Mouse (Mus musculus) heart, embryonic 12.5 days (tissue): Measurements from ENCODE around the gene U2surp. TPM values are rescaled to one million over a fixed set of nuclear protein-coding genes. Genes with fewer than 3 reads are reported as not detected.
"Not testable (repeated sequence)": the region's sequence is repeated elsewhere in the genome, so short reads cannot be mapped to it uniquely, and the experiment has no call there.

Experiments used
- ATAC-seq: fragments of 200-750 bp; cut with Nextera tagmentation; 2 replicates; pipeline ENCODE4 v1.8.0; 2017; ENCODE audit warnings: moderate TSS enrichment, moderate library complexity; ENCODE audit not compliant: insufficient number of reproducible peaks, low FRiP score
- H3K27ac ChIP-seq: fragments of 300-500 bp; sonication (generic); 2 replicates; pipeline ENCODE4 v1.5.1; 2016; ENCODE audit warnings: mild to moderate bottlenecking, moderate library complexity; ENCODE audit not compliant: poor library complexity, severe bottlenecking
- H3K27me3 ChIP-seq: fragments of 300-500 bp; sonication (generic); replicated peaks from 2 replicates; pipeline ENCODE4 v1.6.1; 2016; ENCODE audit warnings: mild to moderate bottlenecking, moderate library complexity
- H3K36me3 ChIP-seq: fragments of 300-500 bp; sonication (generic); 2 replicates; pipeline ENCODE4 v1.6.1; 2016; ENCODE audit warnings: mild to moderate bottlenecking, moderate library complexity
- H3K4me1 ChIP-seq: fragments of 300-500 bp; sonication (generic); replicated peaks from 2 replicates; pipeline ENCODE4 v1.6.1; 2016; ENCODE audit warnings: mild to moderate bottlenecking
- H3K4me2 ChIP-seq: fragments of 300-500 bp; sonication (generic); 2 replicates; pipeline ENCODE4 v1.6.1; 2016; ENCODE audit warnings: mild to moderate bottlenecking, moderate library complexity
- H3K4me3 ChIP-seq: fragments of 300-500 bp; sonication (generic); 2 replicates; pipeline ENCODE4 v1.5.1; 2016; ENCODE audit warnings: mild to moderate bottlenecking
- H3K9ac ChIP-seq: fragments of 300-500 bp; sonication (generic); 2 replicates; pipeline ENCODE4 v1.6.1; 2016; ENCODE audit warnings: mild to moderate bottlenecking, moderate library complexity
- H3K9me3 ChIP-seq: fragments of 300-500 bp; sonication (generic); replicated peaks from 2 replicates; pipeline ENCODE4 v1.6.1; 2016; ENCODE audit warnings: mild to moderate bottlenecking, moderate library complexity
- WGBS: fragments of 180-500 bp; shearing (Covaris S2); methylation state at CpG from one replicate; pipeline ENCODE4 v1.1.7; 2016; 5-methylcytosine and 5-hydroxymethylcytosine counted together
- polyA plus RNA-seq: library from polyadenylated mRNA; unstranded; fragments of >200 nt; fragmentation: Nextera tagmentation; extraction: Ambion mirVana; gene quantifications from 2 replicates; pipeline ENCODE4 v1.2.1, GENCODE M21; 2016

U2surp gene
- polyA plus RNA-seq, 1 experiment from 2014 or later: 101 TPM

DNA sequence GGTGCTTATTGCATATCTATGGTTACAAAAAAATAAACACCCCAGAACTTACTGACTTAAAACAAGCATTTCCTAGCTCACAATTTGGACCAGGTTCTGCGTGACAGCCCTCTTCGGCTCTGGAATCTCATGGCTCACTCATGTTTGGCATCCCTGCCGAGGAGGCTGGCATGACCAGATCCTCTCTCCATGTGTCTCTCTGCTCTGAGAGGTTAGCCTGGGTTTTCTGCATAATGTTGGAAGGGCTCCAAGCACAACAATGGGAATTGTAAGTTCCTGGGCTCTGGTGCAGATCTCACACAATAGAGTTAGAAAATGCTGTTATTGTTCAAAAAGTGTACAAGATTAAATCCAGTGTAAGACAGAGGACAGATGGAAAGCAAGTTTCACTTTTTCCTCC is 19.3 kb upstream of the U2surp start:
- Histone ChIP-seq H3K27ac (no peak overlapping the region), H3K4me2 (no peak overlapping the region), H3K27me3 (no peaks in the 10 kb centered on the region), H3K9me3 (no peaks in the 10 kb centered on the region), H3K9ac (no peak overlapping the region), H3K4me3 (no peak overlapping the region), H3K4me1 (peaks cover 6% of the 10 kb centered on the region; the same call in 1 of the 2 replicates), H3K36me3 (no peaks in the 10 kb centered on the region)
- no peak for ATAC-seq
- WGBS: 56% methylated on average over 3 of the region's 3 CpGs

DNA sequence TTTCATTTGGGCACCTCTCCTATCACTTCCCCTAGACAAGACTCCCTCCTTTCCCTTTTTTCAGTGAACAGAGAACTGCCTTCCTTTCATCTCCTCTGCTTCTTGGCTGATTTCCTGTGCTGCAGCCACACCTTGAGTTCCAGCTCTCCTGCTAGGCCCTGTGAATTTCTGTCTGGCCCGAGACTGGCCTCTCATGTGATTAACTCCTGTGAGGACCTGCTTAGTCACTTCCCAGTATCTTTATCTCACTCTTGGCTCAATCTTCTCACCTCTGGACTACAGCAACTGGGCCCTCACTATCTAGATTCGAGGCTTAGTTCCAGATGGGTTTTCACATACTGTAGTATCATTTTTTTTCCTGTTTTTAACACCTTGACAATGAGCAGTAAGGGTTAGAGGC is 15.9 kb upstream of the U2surp start:
- Histone ChIP-seq H3K27me3 (no peaks in the 10 kb centered on the region), H3K27ac (no peak overlapping the region), H3K9me3 (no peaks in the 10 kb centered on the region), H3K4me2 (no peak overlapping the region), H3K4me1 (peaks cover 6% of the 10 kb centered on the region; the same call in 1 of the 2 replicates), H3K4me3 (no peak overlapping the region), H3K36me3 (no peaks in the 10 kb centered on the region), H3K9ac (no peak overlapping the region)
- ATAC-seq: no peak
- 13% methylated on average over 2 of the region's 2 CpGs for WGBS

DNA sequence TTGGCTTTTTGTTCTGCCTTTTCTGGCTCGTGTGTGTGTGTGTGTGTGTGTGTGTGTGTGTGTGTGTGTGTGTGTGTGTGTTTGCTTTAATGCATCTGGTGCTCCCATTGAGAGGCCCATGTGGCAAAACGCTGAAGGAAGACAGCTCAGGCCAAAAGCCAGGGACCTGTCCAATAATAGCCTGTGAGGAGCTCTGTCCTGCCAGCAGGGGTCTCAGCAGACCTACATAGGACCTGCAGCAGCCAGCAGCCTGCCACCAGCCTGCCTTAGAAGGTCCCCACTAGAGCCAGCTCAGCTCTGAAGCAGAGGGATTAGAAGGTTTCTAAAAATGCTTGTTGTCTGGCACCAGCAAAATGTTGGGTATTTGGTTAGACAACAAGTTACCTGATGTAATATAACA is 14.2 kb upstream of the U2surp start:
- Histone ChIP-seq H3K9ac (no peak overlapping the region), H3K4me2 (no peak overlapping the region), H3K36me3 (no peaks in the 10 kb centered on the region), H3K9me3 (no peaks in the 10 kb centered on the region), H3K4me1 (peaks cover 6% of the 10 kb centered on the region; the same call in 1 of the 2 replicates), H3K4me3 (no peak overlapping the region), H3K27me3 (no peaks in the 10 kb centered on the region), H3K27ac (no peak overlapping the region)
- 19% methylated on average over 2 of the region's 2 CpGs for WGBS
- no peak for ATAC-seq

DNA sequence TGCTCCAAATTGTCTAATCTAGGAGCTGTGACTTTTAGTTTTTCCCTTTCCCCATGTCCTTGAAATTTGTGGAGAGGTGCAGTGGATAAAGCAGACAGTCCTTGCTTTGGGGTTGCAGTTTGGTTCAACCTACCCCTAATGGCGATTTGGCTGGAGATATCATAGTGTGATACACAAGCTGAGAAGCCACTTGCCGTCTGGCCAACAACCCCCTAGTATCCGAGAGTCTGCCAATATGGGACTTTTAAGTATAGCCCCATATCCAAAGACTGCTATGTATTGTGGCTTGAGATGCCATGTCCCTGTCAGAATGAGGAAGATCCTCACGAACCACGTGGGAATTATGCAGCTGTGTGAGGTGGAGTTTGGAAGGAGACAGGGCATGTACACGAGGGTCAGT is 13.6 kb upstream of the U2surp start:
- Histone ChIP-seq H3K4me2 (no peak overlapping the region), H3K27ac (no peak overlapping the region), H3K36me3 (no peaks in the 10 kb centered on the region), H3K4me3 (no peak overlapping the region), H3K9me3 (no peaks in the 10 kb centered on the region), H3K27me3 (no peaks in the 10 kb centered on the region), H3K4me1 (peaks cover 6% of the 10 kb centered on the region; the same call in 1 of the 2 replicates), H3K9ac (no peak overlapping the region)
- WGBS: 75% methylated on average over 6 of the region's 6 CpGs
- ATAC-seq: no peak

DNA sequence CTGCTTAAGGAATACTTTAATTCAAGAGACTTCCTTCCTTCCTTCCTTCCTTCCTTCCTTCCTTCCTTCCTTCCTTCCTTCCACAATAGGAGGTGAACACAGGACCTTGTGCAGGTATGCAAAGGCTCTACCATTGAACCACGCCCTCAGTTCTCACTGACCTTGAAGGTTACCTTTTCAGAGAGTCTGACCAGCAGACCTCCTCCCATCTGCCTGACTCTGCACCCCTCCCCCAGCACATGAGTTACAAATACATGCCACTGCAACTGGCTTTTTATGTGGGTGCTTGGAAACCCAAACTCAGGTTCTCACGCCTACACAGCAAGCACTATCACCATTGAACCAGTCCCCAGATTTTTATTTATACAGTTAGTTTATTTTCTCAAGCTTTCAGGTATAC is 10.8 kb upstream of the U2surp start:
- 76% methylated on average over 2 of the region's 2 CpGs for WGBS
- no peak for ATAC-seq
- Histone ChIP-seq H3K9ac (no peak overlapping the region), H3K27me3 (no peaks in the 10 kb centered on the region), H3K4me2 (no peak overlapping the region), H3K27ac (no peak overlapping the region), H3K9me3 (no peaks in the 10 kb centered on the region), H3K4me3 (no peak overlapping the region), H3K4me1 (peaks cover under 1% of the 10 kb centered on the region; the same call in 1 of the 2 replicates), H3K36me3 (no peaks in the 10 kb centered on the region)

DNA sequence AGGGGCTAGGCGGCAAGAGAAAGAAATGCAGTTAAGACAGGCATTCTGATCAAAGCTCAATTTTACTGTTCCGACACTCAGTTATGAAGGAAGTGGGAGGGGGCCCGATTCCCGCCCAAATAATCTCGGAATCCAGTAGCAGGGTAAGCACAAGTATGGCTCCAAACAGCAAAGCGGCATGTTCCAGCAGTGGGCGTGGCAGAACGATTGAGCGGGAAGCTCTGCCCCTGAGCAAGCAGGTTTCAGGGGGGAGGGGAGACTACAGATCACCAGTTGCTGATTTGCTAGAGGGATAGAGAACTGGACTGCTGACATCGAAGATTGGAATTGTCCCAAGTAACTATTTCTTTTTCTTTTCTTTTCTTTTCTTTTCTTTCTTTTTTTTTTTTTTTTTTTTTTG is 9.8 kb upstream of the U2surp start:
- Histone ChIP-seq H3K4me2 (no peak overlapping the region), H3K36me3 (no peaks in the 10 kb centered on the region), H3K9me3 (no peaks in the 10 kb centered on the region), H3K27me3 (no peaks in the 10 kb centered on the region), H3K4me1 (no peaks in the 10 kb centered on the region), H3K9ac (no peak overlapping the region), H3K27ac (no peak overlapping the region), H3K4me3 (no peak overlapping the region)
- no peak for ATAC-seq
- WGBS: 36% methylated on average over 10 of the region's 10 CpGs

DNA sequence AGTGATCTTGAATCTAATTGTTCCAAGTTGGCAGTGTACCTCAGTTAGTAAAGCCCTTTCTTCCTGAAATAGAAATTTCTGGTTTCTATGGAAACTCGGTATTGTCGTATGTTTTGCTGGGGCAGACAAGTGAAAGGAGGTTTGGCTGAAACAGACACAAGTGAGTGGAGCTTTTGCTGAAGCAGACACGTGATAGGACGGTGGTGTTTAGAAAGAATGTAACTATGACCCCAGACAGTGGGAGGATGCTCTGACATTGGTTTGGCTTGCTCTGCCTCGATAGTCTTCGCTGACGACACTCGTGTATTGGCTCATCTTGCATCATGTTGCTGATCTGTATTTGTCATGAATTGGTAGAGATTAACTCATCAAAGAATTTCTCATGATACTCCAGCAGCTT is 9.2 kb upstream of the U2surp start:
- no peak for ATAC-seq
- Histone ChIP-seq H3K9me3 (no peaks in the 10 kb centered on the region), H3K27ac (no peak overlapping the region), H3K4me3 (no peak overlapping the region), H3K4me2 (no peak overlapping the region), H3K9ac (no peak overlapping the region), H3K36me3 (no peaks in the 10 kb centered on the region), H3K4me1 (no peaks in the 10 kb centered on the region), H3K27me3 (no peaks in the 10 kb centered on the region)
- 87% methylated on average over 8 of the region's 8 CpGs for WGBS

DNA sequence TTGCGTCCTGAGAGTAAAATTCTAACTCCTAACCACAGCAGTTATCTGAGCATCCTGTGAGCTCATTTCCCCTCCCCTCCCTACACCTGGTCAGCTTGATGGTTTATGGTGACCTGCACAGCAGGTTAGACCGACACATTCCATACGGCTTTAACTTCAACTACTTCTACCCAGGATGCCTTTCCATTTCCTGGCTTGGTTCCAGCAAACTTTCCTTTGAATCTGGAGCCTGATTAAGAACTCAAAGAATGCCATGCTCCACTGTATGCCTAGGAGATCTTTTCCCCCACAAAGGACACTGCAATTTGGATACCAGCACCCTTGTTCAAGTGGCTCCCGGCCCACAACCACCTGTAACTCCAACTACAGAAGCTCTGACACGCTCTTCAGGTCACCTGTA is 8.8 kb upstream of the U2surp start:
- Histone ChIP-seq H3K4me2 (no peak overlapping the region), H3K36me3 (no peaks in the 10 kb centered on the region), H3K9ac (no peak overlapping the region), H3K27ac (no peak overlapping the region), H3K9me3 (no peaks in the 10 kb centered on the region), H3K4me1 (no peaks in the 10 kb centered on the region), H3K27me3 (no peaks in the 10 kb centered on the region), H3K4me3 (no peak overlapping the region)
- no peak for ATAC-seq
- 76% methylated on average over 5 of the region's 5 CpGs for WGBS

DNA sequence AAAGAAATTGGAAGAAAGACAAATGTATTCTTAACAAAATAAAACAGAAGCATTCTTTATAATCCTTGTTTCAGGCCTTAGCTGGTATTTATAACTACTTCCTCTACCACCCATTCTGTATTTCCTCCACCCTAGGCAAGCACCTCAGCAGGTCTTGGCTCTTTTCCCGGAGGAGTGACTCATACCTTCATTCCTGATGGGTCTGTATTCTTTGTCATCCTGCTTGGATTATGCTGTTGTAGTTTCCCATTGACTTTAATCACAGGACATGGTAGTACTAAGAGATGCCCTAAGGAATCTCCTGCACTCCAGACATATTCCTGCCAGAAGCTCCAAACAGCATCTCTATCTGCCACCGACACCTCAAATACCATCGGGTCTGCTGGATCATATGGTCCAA is 2.6 kb upstream of the U2surp start:
- 86% methylated on average over 3 of the region's 3 CpGs for WGBS
- ATAC-seq, H3K36me3 ChIP-seq, H3K4me2 ChIP-seq, H3K4me3 ChIP-seq, H3K9ac ChIP-seq, H3K27me3 ChIP-seq, H3K9me3 ChIP-seq, H3K27ac ChIP-seq: not testable (repeated sequence)
- peaks cover 12% of the 10 kb centered on the region for H3K4me1 ChIP-seq

DNA sequence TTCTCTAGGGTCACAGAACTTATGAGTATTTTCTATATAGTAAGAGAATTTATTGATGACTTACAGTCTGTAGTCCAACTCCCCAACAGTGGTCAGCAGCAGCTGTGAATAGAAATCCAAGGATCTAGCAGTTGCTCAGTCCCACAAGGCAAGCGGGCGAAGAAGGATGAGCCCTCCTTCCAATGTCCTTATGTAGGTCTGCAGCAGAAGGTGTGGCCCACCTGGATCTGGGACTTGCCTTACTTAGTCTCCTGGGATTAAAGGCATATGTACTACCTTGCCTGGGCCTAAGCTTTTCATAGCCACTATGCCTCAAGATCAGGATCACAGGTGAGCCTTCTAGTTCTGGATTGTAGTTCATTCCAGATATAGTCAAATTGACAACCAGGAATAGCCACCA is 2.0 kb upstream of the U2surp start:
- no peak overlapping the region for H3K4me2 ChIP-seq
- 96% methylated on average over 2 of the region's 2 CpGs for WGBS

DNA sequence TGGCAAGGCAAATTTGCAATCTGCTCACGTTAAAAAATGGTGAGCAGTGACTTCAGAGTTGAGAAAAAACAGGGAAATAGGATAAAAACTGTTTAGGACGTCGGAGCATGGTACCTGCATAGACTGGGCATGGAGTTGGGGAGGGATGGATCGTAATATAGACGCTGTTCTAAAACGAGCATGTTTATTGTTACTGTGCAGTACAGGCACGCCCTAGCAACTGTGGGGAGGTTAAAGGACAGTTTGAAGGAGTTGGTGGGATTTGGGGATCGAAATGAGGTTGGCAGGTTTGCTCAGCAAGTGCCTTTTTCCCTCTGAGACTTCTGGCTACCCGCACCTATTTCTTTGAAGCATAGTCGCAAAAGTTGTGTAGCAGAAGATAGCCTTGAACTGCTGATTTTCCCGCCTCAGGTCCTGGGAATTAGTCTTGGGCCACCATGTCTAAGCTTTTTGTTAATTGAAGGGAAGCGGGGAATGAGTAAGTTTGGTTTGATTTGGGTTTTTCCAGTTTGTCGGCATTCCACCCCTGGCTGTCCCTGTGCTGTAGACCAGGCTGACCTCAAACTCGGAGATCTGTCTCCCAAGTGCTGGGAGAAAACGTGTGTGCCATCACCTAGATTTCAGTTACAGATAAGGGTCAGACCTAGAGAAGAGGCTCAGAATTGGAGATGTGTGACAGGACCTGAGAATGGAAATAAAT is 685 bp upstream of the U2surp start:
- H3K9me3 ChIP-seq: no peaks in the 10 kb centered on the region
- 25% methylated on average over 15 of the region's 15 CpGs for WGBS

More for the DNA sequence above, 2.0 kb upstream of the U2surp start:
- no peak overlapping the region for H3K4me3 ChIP-seq
- H3K9ac ChIP-seq: no peak overlapping the region
- no peak overlapping the region for H3K27ac ChIP-seq
- peaks cover 12% of the 10 kb centered on the region for H3K4me1 ChIP-seq
- H3K9me3 ChIP-seq: no peaks in the 10 kb centered on the region
- ATAC-seq: no peak
- no peaks in the 10 kb centered on the region for H3K27me3 ChIP-seq
- no peaks in the 10 kb centered on the region for H3K36me3 ChIP-seq

More for the DNA sequence above, 685 bp upstream of the U2surp start:
- ATAC-seq: peak; percentile 55; the same call in 1 of the 2 replicates
- H3K27me3 ChIP-seq: no peaks in the 10 kb centered on the region
- H3K4me2 ChIP-seq: peak overlapping the region; percentile 78
- peak overlapping the region; percentile 70 for H3K9ac ChIP-seq
- no peaks in the 10 kb centered on the region for H3K36me3 ChIP-seq
- peak overlapping the region; percentile 91 for H3K4me3 ChIP-seq
- peaks cover 12% of the 10 kb centered on the region for H3K4me1 ChIP-seq
- H3K27ac ChIP-seq: peak overlapping the region; percentile 91
